Mouse (Mus musculus): Measurements from ENCODE around the gene Mrpl51.

DNA sequence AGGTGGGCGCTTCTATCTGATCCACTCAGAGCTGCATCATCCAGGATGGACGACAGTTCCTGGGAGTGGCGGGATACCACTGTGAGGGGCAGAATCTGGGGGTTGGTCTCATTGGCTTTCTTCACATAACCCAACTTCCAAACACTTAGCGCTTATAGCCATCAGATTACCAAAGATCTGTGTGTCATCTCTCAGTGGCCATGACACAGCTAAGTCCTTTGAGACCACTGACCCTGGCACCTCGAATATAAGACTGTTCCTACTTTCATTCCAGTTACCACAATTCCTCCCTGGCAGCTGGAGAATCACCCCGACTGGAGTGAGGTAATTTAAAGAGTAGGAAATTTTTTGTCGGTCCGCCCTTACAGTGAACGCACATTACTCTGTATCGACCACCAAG lies 5.4 kb upstream of the Mrpl51 start:
- TF ChIP-seq POLR2A (IDR thresholded peaks at IDR 0.05; ENCODE audit: extremely low read depth, insufficient read depth, low read length) (no peak), CTCF (IDR thresholded peaks at IDR 0.05; ENCODE audit: low read depth, low read length) (no peak)

All from liver, adult 2 months (tissue).